Mouse (Mus musculus): ENCODE data around the gene Ephb2. TPM values are rescaled to one million over a fixed set of nuclear protein-coding genes. Genes with fewer than 3 reads are reported as not detected.

Gene Ephb2
- total RNA-seq, 2 experiments from 2014 or later, result 21.2 to 21.3 TPM

DNA sequence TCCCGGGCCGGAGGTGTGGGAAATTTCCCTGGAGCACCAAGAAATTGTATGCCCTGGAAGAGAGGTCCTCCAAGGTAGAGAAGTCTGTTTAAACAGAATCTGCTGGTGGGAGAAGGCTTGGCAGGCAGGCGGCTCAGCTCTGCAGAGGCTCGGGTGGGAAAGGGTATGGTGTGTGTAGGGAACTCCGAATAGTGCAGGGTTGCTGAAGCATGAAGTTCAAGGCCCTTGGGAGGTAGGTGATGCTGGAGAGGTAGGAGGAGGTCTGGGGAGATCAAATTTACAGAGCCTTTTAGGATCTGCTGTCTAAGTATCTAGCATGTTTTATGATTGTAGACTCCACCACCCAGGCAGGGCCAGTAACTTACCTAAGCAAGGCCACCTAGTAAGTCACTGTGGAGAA, 130.7 kb downstream of the Ephb2 start:
- no peak for DNase-seq (ENCODE audit: low spot score in 2 of 2)

DNA sequence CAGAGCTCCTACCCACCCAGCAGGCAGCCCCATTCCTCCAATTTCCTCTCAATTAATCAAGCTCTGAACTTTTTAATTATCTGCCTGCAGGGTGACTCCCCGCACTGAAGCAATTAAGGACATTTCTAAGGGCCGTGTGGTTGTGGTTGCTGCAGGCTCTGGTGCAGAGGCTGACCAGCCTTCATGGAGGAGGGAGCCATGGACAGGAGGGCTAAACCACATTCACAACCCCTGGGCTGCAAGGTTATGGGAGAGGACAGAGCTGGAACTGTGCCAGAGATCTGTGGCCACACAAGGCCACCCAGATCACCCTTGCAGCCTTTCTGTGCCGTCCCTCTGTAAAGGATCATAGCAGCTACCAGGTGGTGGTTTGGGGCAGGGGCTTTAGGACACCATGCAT, 131.2 kb downstream of the Ephb2 start:
- DNase-seq (ENCODE audit: low spot score in 2 of 2), result no peak

DNA sequence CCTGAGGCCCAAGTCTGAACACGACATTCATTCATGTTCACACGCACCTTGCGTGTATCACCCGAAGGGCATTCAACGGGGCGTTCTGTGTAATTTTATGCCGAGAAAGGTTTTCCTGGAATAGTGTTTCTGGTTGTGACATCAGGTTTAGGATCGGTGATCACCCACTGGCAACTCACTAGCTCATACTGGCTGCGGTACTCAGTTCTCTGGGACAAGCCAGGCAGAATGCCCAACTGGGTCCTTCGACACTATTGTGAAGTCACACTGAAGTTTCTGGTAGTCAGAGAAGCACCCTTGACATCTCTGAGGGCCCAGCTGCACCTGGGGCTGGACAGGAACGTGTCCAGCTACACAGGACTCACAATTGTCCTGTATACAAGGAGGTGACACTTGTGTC, 132.4 kb downstream of the Ephb2 start:
- no peak for DNase-seq (ENCODE audit: low spot score in 2 of 2)

DNA sequence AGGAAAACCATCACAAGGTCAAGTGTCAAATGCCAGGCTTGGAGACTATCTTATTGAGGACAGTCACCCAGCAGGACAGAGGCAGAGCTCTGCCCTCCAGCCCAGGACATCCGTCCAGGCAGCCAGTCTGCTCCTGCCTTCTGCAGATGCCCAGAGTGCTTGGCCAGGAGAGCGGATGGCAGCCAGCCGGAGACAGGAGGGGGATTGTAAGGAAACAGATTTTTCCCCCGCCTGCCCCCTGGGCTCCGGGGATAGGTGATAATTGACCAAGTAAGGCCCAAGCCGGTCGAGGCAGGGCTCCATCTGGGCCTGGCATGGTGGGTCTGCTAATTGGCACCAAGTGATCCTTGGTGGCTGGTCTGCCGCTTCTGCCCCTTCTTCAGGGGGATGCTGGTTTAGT, 133.3 kb downstream of the Ephb2 start:
- no peak for DNase-seq (ENCODE audit: low spot score in 2 of 2)

DNA sequence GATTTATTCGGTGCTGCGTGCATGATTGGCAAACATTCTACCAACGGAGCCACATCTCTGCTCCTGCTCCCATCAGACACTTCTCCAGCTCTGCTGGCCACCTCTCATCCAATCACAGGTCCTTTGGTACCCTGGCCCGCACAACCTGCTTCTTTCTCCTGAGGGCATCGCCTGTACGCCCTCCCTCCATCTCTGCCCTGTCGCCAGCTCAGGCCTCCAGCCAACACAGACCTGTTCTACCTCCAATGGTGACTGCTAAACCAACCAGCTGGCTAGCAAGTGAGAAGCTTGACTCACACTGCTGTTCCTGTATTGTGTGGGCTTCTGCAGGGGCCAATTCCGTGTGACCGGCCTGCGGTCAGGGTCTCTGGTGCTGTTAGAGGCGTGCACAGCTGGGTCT, 134.6 kb downstream of the Ephb2 start:
- no peak for DNase-seq (ENCODE audit: low spot score in 2 of 2)

DNA sequence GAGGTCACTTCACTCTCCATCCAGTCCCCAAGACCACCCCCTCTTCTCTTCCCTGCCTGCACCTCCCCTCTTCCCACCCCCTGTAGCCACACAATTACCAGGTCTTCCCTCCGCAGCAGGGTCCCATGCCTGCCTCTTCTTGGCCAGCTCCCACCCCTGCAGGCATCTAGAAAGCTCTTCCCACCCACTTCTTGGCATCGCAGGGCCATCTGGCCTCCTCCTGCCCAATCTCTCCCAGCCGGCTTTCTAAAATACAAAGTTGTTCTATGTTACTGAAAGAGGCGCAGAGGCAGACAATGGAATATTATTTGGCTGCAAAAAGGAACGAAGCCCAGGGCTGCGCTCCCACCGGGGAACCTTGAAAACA, 136.7 kb downstream of the Ephb2 start:
- DNase-seq (ENCODE audit: low spot score in 2 of 2), result peak; percentile 42 to 47

DNA sequence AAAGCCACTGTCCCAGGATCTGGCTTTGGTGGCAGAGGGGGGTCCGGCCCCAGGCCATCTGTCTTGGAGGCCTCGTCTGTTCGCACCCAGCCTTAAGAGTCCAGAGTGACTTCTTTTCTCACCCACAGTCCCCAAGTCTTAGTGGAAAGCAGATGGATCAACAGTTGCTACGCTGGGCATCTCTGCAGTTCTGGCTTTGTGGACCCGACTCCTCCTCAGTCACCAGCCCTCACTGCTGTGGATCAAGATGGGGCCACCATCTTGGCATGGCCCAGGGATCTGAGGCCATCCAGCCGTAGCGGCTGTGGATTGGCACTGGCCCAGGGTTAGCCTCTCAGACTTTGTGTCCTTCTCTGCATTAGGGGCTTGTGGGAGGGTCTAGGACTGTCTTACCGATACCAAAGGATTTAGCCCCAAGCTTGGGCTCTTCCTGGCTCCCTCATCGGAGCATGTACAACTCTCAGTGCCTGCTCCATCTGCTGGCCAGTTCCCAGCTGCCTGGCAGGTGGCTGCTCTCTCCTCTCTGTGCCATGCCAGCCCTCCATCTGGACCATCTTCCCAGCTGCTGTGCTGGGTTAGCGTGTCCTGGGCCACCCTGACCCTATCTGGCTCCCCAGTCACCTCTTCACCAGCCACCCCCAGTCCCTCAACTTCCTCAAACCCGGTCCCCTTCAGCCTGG, 137.2 kb downstream of the Ephb2 start:
- DNase-seq (ENCODE audit: low spot score in 2 of 2), result no peak

DNA sequence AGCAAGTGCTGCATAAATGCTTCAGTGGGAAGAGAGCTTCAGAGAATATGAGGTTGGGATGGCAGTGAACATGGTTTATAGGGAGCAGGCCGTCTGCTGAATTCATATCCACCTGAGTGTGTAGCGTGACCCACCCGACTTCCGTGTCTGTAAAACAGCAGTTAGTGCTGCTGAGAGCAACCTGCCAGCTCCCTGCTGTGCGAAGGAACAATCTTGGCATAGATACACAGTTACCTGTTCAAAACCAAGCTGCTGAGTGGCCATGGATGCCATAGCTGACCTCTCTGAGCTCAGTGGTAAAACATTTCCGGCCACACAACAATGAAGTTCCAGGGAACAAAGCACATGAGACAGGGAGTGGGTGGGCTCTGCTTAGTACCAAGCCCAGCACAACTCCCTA, 138.5 kb downstream of the Ephb2 start:
- no peak for DNase-seq (ENCODE audit: low spot score in 2 of 2)

DNA sequence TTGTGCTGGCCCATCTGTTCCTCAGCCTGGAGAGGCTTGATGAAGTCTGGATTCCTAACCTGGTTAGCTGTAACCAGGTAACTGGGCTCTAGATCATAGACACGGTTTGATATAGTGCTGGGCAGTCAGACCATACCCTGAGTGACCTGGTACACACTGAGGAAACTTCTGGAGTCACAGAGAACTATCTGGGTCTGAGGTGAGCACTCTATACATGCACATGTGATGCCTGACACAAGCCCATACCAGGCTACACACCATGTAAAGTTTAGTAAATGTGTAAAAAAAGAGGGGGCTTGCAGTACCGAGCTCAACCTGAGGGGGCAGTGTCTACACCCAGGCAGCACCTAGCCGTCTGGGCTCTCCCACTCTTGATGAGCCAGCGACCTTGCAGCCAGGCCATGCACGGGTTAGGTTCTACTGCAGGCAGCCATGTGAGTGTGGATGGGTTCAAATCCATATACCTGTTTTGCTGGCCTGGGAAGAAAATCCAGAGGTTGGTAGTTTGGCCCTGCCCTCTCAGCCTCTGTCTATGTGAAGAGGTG, 139.3 kb downstream of the Ephb2 start:
- peak in 1 of 2 experiments; percentile 65 for DNase-seq (ENCODE audit: low spot score in 2 of 2)

DNA sequence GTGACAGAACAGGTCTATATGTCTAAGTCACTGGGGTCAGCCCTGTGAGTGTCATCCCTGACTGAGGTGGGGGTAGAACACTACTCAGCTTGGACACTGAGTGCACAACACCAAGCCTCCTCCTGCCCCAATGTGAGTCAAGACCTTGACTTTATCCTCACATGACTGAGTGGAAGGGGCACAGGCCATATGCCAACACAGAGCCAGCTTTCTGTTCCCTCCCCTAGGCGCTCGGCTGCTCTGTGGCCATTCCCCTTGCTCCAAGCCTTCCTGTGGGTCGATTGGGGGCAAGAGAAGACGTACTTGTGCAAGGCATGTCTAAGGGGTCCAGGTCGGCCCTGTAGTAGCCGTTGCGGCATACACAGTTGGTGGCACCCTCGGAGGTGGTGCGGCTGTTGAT, 140.1 kb downstream of the Ephb2 start:
- no peak for DNase-seq (ENCODE audit: low spot score in 2 of 2)

DNA sequence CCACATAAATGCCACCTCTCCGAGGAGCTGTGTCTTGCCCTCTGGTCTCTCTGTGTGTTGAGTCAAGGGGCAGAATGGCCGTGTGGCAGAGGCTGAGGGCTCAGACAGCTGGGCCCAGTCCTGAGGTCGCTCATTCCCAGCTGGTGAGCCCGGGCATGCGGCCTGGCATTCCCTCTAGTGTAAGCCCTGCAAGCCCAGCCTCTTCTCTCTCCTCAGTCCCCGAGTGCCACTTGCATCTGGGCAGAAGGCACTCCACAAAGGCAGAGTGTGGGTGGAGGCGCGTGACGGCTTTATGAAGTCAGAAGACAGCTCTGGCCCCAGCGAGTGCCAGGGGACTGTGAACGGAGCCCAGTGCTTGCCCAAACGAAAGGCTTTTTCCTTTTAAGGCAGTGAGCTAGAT, 145.8 kb downstream of the Ephb2 start:
- peak; percentile 36 to 45 for DNase-seq (ENCODE audit: low spot score in 2 of 2)

DNA sequence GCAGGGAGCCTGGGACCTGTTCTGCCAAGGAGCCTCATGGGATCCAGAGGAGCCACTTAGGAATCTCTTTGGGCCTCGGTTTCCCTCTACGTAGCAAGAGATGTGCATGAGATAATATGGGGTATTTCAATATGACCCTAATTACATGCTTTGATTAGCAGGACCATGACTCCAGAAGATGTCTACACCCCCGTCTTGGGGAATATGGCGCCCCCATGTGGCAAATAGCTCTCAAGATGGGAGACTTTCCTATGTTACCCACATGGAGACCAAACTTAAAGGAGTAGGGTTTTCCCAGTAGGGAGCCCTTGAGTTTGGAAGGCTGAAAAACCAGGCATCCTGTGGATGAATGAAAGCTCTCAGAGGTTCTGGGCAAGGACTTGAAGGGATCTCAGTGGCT, 147.7 kb downstream of the Ephb2 start:
- DNase-seq (ENCODE audit: low spot score in 2 of 2), result no peak

DNA sequence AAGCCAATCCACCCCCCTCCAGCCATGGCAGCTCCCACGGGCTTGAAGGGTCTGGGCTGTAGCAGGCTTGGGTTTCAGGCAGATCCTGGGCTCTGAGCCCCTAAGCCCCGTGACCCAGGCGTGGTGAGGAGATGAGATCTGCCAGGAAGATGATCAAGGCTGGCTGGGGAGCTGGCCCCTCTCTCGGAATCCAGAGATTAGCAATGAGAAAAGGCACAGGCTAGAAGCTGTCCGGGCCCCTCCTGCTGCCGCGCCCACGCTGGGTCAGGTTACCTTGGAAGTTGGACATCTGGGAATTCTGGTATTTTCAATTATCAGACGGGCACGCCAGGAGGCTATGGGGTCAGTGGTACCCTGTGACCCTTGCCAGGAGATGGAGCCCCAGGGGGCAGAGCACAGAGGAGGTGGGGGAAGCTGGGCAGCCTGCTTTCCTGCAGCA, 150.3 kb downstream of the Ephb2 start:
- DNase-seq (ENCODE audit: low spot score in 2 of 2), result no peak

DNA sequence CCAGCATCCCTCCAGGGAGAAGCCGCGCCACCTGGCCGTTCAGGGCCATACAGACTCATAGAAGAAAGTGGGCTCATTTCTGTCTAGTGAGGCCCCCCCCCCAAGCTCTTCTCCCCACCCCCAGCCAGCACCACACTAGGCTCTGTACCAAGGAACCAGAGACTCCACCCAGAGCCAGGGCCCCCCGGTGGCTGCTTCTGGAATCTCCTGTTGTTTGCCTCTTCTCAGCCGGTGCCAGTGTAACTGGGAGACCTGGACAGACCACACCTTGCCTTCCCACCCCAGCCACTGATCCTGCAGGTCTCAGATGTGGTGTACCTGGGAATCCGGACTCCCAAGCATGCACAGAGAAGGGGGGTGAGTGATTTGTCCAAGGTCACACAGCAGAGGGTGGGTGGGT, 151.3 kb downstream of the Ephb2 start:
- DNase-seq (ENCODE audit: low spot score in 2 of 2), result no peak

DNA sequence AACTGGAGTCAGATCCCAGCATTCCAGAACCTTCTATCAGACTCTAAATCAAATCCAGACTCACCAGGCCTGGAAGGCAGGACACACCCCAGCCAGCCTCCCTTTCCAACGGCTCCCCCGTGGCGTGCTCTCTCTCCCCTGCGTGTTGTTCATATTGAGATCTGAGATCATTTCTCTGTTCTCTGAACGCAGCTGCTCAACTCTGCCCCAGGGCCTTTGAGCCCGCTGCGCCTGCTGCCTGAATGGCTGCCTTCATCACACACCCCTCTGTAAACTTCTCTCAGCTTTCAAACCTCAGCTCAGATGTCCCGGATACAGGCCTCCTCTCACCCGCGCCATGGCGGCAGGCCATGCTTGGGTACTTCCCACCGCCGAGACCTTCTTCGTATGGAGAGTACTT, 155.1 kb downstream of the Ephb2 start:
- no peak for DNase-seq (ENCODE audit: low spot score in 2 of 2)

DNA sequence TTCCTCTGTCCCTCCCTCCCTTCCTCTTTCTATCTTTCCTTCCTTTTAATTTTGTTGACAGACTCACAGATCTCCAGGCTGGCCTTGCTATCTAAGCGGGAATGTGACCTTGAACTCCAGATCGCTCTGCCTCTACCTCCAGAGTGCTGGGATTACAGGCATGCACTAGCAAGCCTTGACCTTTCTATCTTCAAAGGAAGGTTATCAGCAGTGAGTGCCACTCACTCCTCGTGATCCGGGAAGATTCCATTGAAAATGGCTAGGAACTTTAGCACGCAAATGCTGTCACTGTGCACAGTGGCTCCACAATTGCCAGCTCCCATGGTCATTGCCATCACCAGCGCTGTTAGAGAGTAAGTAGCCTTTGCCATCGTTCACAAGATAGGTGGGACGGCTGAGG, 156.6 kb downstream of the Ephb2 start:
- no peak for DNase-seq (ENCODE audit: low spot score in 2 of 2)

DNA sequence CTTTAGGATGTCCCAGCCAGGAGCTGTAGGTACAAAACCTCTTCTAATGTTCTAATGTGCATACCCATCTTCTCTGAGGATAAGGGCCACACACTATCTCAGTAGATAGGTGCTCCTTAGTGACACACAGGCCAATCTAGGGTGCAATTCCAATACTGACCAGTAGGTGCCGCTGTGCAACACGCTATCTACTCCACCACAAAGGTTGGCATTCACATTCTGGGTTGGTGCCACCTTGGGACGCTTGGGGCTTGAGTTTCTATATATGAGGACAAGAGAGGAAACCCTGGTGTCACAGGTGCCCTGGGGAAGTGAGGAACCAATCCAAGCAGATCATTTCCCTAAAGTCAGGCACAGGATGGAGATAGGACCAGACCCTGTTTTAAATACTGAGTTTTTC, 157.3 kb downstream of the Ephb2 start:
- DNase-seq (ENCODE audit: low spot score in 2 of 2), result peak; percentile 79 to 97

DNA sequence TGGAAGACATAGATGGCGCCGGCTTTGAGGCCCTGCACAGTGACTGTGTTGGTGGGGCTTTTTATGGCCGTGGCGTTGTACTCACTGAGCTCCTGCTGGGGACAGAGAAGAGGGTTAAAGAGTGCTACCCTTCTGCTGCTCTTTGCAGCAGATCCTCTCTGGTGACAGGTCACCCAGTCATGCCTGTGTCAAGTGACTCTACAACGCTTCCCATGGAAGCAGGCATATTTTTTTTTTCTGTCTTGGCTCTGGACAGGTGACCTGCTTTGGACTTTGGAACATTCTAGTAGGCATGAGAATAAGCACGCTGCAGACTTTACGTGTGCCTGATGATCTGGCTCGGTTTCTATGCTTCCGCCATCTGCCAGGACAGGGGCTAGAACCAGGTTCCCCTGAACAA, 160.3 kb downstream of the Ephb2 start:
- no peak for DNase-seq (ENCODE audit: low spot score in 2 of 2)

DNA sequence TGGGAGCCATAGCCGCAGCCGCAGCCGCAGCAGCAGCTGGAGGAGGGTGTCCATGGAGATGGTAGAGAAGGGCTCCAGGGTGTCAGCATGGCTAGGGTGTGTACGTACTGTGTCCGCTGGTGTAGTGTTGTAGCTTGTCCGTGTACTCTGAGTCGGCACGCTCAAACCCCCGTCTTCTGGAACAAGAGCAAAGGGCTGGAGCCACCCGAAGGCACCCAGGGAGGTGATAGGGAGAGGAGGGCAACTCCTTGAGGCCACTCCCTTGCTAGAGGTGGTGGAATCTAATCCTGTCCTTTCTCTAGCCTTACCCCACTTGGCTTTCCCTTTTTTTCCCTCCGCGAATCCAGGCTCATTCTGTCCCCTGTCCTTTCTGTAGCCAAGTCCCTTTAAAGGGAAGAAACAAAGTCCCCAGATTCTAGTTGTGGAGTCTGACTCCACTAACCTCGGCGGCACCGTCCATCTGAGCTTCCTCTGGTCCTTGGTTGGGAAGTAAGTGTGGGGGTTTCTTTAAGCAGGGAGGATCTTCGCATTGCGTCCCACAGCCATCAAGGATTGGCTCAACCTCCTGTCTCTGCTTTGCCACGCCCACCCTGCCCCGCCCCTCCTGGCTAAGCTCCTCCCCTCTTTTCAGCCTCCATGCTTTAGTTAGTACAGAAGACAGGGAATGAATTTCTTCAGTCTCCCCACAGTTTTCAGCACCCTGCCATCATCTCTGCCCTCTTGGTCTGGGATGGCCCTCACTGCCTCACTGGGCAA, 163.3 kb downstream of the Ephb2 start:
- no peak for DNase-seq (ENCODE audit: low spot score in 2 of 2)

DNA sequence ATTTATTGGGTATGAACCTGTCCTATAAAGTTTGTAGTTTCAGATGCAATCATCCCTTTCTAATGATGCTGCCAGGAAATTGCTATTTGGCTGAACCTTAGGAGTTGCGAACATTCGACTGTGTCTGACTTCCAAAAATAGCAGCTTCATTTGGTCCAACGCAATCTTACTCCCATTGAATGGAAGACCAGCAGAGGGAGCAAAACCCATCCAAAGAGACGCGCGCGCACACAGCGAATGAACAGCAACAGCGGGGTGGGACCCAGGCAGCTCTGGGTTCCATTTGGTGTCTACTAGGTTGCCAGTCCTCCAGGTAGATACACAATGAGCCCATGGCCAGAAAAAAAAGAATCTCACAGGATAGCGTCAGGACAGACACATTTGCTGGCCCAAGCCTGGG, 168.0 kb downstream of the Ephb2 start:
- DNase-seq (ENCODE audit: low spot score in 2 of 2), result peak in 1 of 2 experiments; percentile 37

DNA sequence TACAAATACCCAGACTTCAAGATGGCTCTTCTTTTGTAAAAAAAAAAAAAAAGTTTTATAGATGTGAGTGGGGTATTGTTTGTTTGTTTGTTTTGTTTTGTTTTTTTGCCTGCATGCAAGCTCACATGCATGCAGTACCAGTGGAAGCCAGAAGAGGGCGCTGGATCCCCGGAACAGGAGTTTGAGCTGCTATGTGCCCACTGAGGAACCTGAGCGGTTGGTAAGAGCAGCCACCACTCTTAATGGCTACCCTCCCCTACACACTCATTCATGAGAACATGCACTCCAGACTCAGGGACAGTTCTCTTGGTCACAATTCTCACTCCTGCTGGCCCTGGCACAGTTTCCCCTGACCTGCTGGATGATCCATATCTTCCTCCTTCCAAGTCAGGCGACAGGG, 169.8 kb downstream of the Ephb2 start:
- DNase-seq (ENCODE audit: low spot score in 2 of 2), result no peak

DNA sequence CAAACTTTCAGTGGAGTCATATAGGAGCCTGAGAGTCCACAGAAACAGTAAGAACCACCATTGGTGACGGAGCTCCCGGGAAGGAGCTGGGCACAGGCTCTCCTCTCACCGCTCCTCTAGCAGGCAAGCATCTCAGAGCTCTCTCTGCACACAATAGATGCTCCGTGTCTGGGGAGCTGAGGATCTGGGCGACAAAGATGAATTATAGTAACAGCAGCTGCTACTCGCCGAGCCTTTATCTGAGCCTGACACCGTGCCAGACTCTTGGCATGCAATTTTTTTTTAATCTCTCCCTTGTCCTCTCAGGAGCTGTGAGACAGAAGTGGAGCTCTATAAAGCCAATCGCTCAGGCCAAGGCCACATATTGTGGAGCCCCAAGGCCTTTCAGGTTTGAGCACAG, 170.7 kb downstream of the Ephb2 start:
- DNase-seq (ENCODE audit: low spot score in 2 of 2), result peak; percentile 53 to 74

DNA sequence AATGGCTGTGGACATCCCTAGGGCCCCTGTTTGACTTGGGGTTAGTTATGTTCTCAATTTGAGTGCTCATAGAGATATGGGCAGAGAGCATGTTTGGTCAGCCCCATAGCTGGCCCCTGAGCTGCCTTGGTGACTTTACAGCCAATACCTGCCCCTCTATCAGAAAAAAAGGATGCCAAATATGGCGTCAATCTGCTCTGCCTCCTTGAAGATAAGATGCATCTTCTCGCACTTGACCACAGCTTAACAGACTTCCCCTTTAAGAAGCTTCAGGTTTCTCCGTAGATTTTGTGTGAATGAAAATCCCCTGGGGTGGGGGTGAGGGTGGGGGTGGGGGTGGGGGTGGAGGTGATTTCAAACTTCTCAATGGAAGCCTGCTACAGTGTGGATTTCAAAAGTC, 177.9 kb downstream of the Ephb2 start:
- DNase-seq (ENCODE audit: low spot score in 2 of 2), result no peak
